10 mouse cellular contexts compared by ENCODE assay signal in genomic region chr5:148946787-148947186, GRCm38 (mm10). TPM values are rescaled to one million over a fixed set of nuclear protein-coding genes. Genes with fewer than 3 reads are reported as not detected.
DNase-seq lines count a peak whose midpoint lies in the region; ATAC-seq and TF ChIP-seq lines count a peak whose summit lies in the region.
"Had no signal": no experiment of that assay in that cellular context is flagged by ENCODE, and none has a peak within 500 bp of the region (broad histone marks: within the 10 kb centered on the region; RNA-seq: fewer than 3 reads in every experiment).

No protein-coding gene starts in this region.

- ATAC-seq in kidney, postnatal 0 days (replicated peaks; ENCODE audit: low FRiP score, low read depth), result no peak

- peak; percentile 52 for TF ChIP-seq CTCF in kidney, postnatal 0 days (IDR thresholded peaks at IDR 0.05; ENCODE audit: low read depth)

- no peak for DNase-seq in kidney, postnatal 0 days (ENCODE audit: low spot score)
- DNase-seq in kidney, adult 9 months, result no peak
- peak; percentile 68 for DNase-seq in CD4-positive, CD25-positive, alpha-beta regulatory T cell, adult 2 months (ENCODE audit: low read depth, low spot score)
- DNase-seq in MEL-GATA-1-ER (ENCODE audit: extremely low read depth, low read depth), result peak; percentile 64
- DNase-seq in lung, postnatal 14 days, result peak; percentile 57
- DNase-seq in urinary bladder, adult 2 months (ENCODE audit: low spot score), result no peak
- DNase-seq in frontal cortex, postnatal 10 days (ENCODE audit: low spot score in 2 of 2), result no peak
- no peak for DNase-seq in frontal cortex, postnatal 36 days (ENCODE audit: low spot score in 2 of 2)
- DNase-seq: cerebellum, adult 11 months had no signal

- no peak overlapping the region for H3K27ac ChIP-seq in kidney, postnatal 0 days

- H3K4me3 ChIP-seq in kidney, postnatal 0 days (replicated peaks; ENCODE audit: low read depth, low read length), result no peak overlapping the region

- H3K4me1 ChIP-seq in kidney, postnatal 0 days (replicated peaks; ENCODE audit: insufficient read depth, low read length), result 0 out of 2 replicates have a peak, but pooled peaks cover 3% of the 10 kb centered on the region

- H3K27me3 ChIP-seq in kidney, postnatal 0 days (ENCODE audit: insufficient read depth, low read length), result no peaks in the 10 kb centered on the region

- H3K36me3 ChIP-seq in kidney, postnatal 0 days (ENCODE audit: insufficient read depth, low read length), result no peaks in the 10 kb centered on the region

- no peaks in the 10 kb centered on the region for H3K9me3 ChIP-seq in kidney, postnatal 0 days (replicated peaks; ENCODE audit: low read length)

- no peak overlapping the region for H3K4me2 ChIP-seq in kidney, postnatal 0 days (ENCODE audit: low read length)

- H3K9ac ChIP-seq in kidney, postnatal 0 days (ENCODE audit: low read depth, low read length), result no peak overlapping the region

- WGBS in kidney, postnatal 0 days, result 86% methylated on average over 5 of the region's 5 CpGs

RNA-seq across cellular contexts. Expression of gene Katnal1, which starts 17.7 kb away (rescaled TPM):
- 6.6 and 7.3 TPM in 2 replicates for polyA plus RNA-seq in kidney, postnatal 0 days (2015; fragmentation: Nextera tagmentation; extraction: Ambion mirVana)
- polyA plus RNA-seq in urinary bladder, adult 2 months (2012; rRNA removed), result 6.3 and 7.8 TPM in 2 replicates

RNA-seq across cellular contexts. Expression of gene Gm42791, which starts 48.2 kb away (rescaled TPM):
- 0.22 TPM in 1 of 2 replicates, not detected in the other for polyA plus RNA-seq in kidney, postnatal 0 days (2015; fragmentation: Nextera tagmentation; extraction: Ambion mirVana)
- not detected in 2 replicates for polyA plus RNA-seq in urinary bladder, adult 2 months (2012; rRNA removed)
- polyA plus RNA-seq: heart, embryonic 14.5 days had no signal

Comparison
In these comparisons a context has a peak if more than half of its experiments do, and no peak if none do; other contexts are left out.
1. DNase-seq: peak in CD4-positive, CD25-positive, alpha-beta regulatory T cell, adult 2 months (single experiment), MEL-GATA-1-ER (single experiment) and lung, postnatal 14 days (single experiment); none in kidney, postnatal 0 days (single experiment), kidney, adult 9 months (single experiment), urinary bladder, adult 2 months (single experiment), frontal cortex, postnatal 10 days (0 of 2) and frontal cortex, postnatal 36 days (0 of 2).